ENCODE assay signal across 9 mouse cellular contexts in the genomic region with DNA sequence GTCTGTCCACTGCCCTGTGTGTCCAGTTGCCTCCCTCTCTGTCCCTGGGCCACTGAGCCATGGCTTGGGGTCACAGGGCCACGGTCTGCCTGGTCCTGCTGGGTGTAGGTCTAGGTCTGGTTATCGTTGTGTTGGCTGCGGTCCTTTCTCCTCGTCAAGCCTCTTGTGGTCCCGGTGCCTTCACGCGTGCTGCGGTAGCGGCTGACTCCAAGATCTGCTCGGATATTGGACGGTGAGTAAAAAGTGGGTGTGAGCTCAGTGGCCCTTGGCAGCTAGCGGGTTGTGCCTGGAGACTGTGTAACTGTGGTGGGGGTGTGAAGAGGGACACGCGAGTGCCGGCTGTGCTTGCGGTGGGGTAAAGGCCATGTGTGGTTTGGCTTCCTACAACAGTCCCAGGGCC. TPM values are rescaled to one million over a fixed set of nuclear protein-coding genes. Genes with fewer than 3 reads are reported as not detected.
DNase-seq lines count a peak whose midpoint lies in the region; ATAC-seq and TF ChIP-seq lines count a peak whose summit lies in the region.
"Had no signal": no experiment of that assay in that cellular context is flagged by ENCODE, and none has a peak within 500 bp of the region (broad histone marks: within the 10 kb centered on the region; RNA-seq: fewer than 3 reads in every experiment).

No protein-coding gene starts in this region.

- no peaks in the 10 kb centered on the region for H3K9me3 ChIP-seq in hindbrain, embryonic 16.5 days (ENCODE audit: control insufficient read depth, low read length)
- H3K9me3 ChIP-seq in liver, embryonic 14.5 days (ENCODE audit: control insufficient read depth, low read length) = no peaks in the 10 kb centered on the region

- intact Hi-C loops in gastrocnemius, adult 2 months (cut with DNase I) = loop anchor here (5.0 to 10.0 kb wide), 2 partner anchors 118 to 365 kb away; partner anchors contain the start of gene Gm5134

- H3K27me3 ChIP-seq in hindbrain, embryonic 16.5 days (replicated peaks; ENCODE audit: control insufficient read depth, insufficient read depth, low read length) = no peaks in the 10 kb centered on the region; the same call in 1 of the 2 replicates
- H3K27me3 ChIP-seq in liver, embryonic 14.5 days (ENCODE audit: control insufficient read depth, insufficient read depth, low read length) = no peaks in the 10 kb centered on the region

- no peak for TF ChIP-seq CTCF in gastrocnemius, adult 2 months (IDR thresholded peaks at IDR 0.05)
- TF ChIP-seq CTCF in cortical plate, adult 2 months (IDR thresholded peaks at IDR 0.05; ENCODE audit: extremely low read depth, insufficient read depth, low read length) = no peak
- TF ChIP-seq CTCF in liver, embryonic 14.5 days (IDR thresholded peaks at IDR 0.05; ENCODE audit: low read depth) = no peak

- peak overlapping the region; percentile 16; the same call in 1 of the 2 replicates for H3K9ac ChIP-seq in hindbrain, embryonic 16.5 days (ENCODE audit: low read depth, low read length)
- H3K9ac ChIP-seq in liver, embryonic 14.5 days (replicated peaks) = no peak overlapping the region

- no peak for ATAC-seq in hindbrain, embryonic 16.5 days
- no peak for ATAC-seq in liver, embryonic 14.5 days (ENCODE audit: insufficient read depth)
- no peak for ATAC-seq in frontal cortex, adult (ENCODE audit: low TSS enrichment)

- no peaks in the 10 kb centered on the region; the same call in 1 of the 2 replicates for H3K4me1 ChIP-seq in cortical plate, adult 2 months (ENCODE audit: control insufficient read depth, insufficient read depth, low read length)
- H3K4me1 ChIP-seq in hindbrain, embryonic 16.5 days (ENCODE audit: control insufficient read depth, insufficient read depth, low read depth, low read length) = peaks cover 6% of the 10 kb centered on the region; the same call in 1 of the 2 replicates
- peaks cover 0 to 4% of the 10 kb centered on the region in 2 experiments; a peak in 2 of 4 replicates for H3K4me1 ChIP-seq in liver, embryonic 14.5 days (replicated peaks; ENCODE audit: control insufficient read depth in 2 of 2, insufficient read depth in 2 of 2, low read length in 1 of 2)

- H3K27ac ChIP-seq in gastrocnemius, adult 2 months = peak overlapping the region; percentile 84
- 0 out of 2 replicates have a peak overlapping the region, but pooled peaks have one; percentile 3 for H3K27ac ChIP-seq in cortical plate, adult 2 months (ENCODE audit: insufficient read depth, low read length)
- H3K27ac ChIP-seq in hindbrain, embryonic 16.5 days (ENCODE audit: low read depth, low read length) = no peak overlapping the region
- H3K27ac ChIP-seq in liver, embryonic 14.5 days = no peak overlapping the region

- DNase-seq in gastrocnemius, adult 2 months = peak; percentile 56
- no peak for DNase-seq in gastrocnemius, postnatal 25 days
- DNase-seq in liver, embryonic 14.5 days (ENCODE audit: low read depth in 3 of 3, low spot score in 3 of 3) = no peak
- DNase-seq in thymus, postnatal 0 days (ENCODE audit: low spot score) = peak; percentile 22
- DNase-seq in urinary bladder, postnatal 25 days (ENCODE audit: low spot score) = no peak

- H3K4me2 ChIP-seq in hindbrain, embryonic 16.5 days (ENCODE audit: low read length) = no peak overlapping the region; the same call in 1 of the 2 replicates
- 0 out of 2 replicates have a peak overlapping the region, but pooled peaks have one; percentile 11 for H3K4me2 ChIP-seq in liver, embryonic 14.5 days (ENCODE audit: low read depth)

- WGBS in hindbrain, embryonic 16.5 days = 77% methylated on average over 16 of the region's 16 CpGs
- 58% methylated on average over 16 of the region's 16 CpGs for WGBS in liver, embryonic 14.5 days (ENCODE audit: insufficient replicate concordance)

- no peak for TF ChIP-seq EP300 in liver, embryonic 14.5 days (IDR thresholded peaks at IDR 0.05; ENCODE audit: low read depth)

- H3K4me3 ChIP-seq in gastrocnemius, adult 2 months = peak overlapping the region; percentile 68
- H3K4me3 ChIP-seq in cortical plate, adult 2 months (ENCODE audit: insufficient read depth, low read length) = 0 out of 2 replicates have a peak overlapping the region, but pooled peaks have one; percentile 3
- H3K4me3 ChIP-seq in hindbrain, embryonic 16.5 days (ENCODE audit: low read length) = no peak overlapping the region
- no peak overlapping the region for H3K4me3 ChIP-seq in liver, embryonic 14.5 days (ENCODE audit: insufficient read depth in 1 of 2, low read depth in 2 of 2, low read length in 2 of 2)

- H3K36me3 ChIP-seq in hindbrain, embryonic 16.5 days (ENCODE audit: control insufficient read depth, insufficient read depth, low read length) = no peaks in the 10 kb centered on the region
- H3K36me3 ChIP-seq in liver, embryonic 14.5 days (replicated peaks; ENCODE audit: control insufficient read depth, insufficient read depth, low read depth) = no peaks in the 10 kb centered on the region

- no peak for TF ChIP-seq POLR2A in cortical plate, adult 2 months (IDR thresholded peaks at IDR 0.05; ENCODE audit: extremely low read depth, insufficient read depth, low read length)

RNA-seq across cellular contexts. Expression of gene Ggt5, which starts 0.5 kb away (rescaled TPM):
- total RNA-seq in gastrocnemius, adult 2 months (2021) = 1 to 10 TPM; 2.9 to 4.6 TPM
- total RNA-seq in gastrocnemius, postnatal 25 days (2021) = 1 to 10 TPM; 4.9 to 5.3 TPM
- polyA plus RNA-seq in cortical plate, adult 2 months (2012; rRNA removed) = 4.9 and 5.8 TPM in 2 replicates
- polyA plus RNA-seq in hindbrain, embryonic 16.5 days (2015; fragmentation: Nextera tagmentation; extraction: Ambion mirVana) = 2.9 and 3.5 TPM in 2 replicates
- polyA plus RNA-seq in liver, embryonic 14.5 days (2012; rRNA removed) = 0.65 and 1.4 TPM in 2 replicates
- 0.27 and 0.57 TPM in 2 replicates for polyA plus RNA-seq in liver, embryonic 14.5 days (2014; fragmentation: Nextera tagmentation; extraction: Ambion mirVana)
- polyA plus RNA-seq in thymus, postnatal 0 days (2015; fragmentation: Nextera tagmentation; extraction: Ambion mirVana) = 11.9 and 12.0 TPM in 2 replicates

RNA-seq across cellular contexts. Expression of gene Ggt1, which starts 28.2 kb away (rescaled TPM):
- total RNA-seq in gastrocnemius, adult 2 months (2021) = not detected
- under 1 TPM in 1 of 2 experiments, not detected in 1; 0.64 TPM for total RNA-seq in gastrocnemius, postnatal 25 days (2021)
- 3.8 and 4.7 TPM in 2 replicates for polyA plus RNA-seq in cortical plate, adult 2 months (2012; rRNA removed)
- polyA plus RNA-seq in hindbrain, embryonic 16.5 days (2015; fragmentation: Nextera tagmentation; extraction: Ambion mirVana) = 0.69 and 2.1 TPM in 2 replicates
- 4.3 and 5.8 TPM in 2 replicates for polyA plus RNA-seq in liver, embryonic 14.5 days (2012; rRNA removed)
- 5.2 and 6.6 TPM in 2 replicates for polyA plus RNA-seq in liver, embryonic 14.5 days (2014; fragmentation: Nextera tagmentation; extraction: Ambion mirVana)
- 0.90 and 1.5 TPM in 2 replicates for polyA plus RNA-seq in thymus, postnatal 0 days (2015; fragmentation: Nextera tagmentation; extraction: Ambion mirVana)
- total RNA-seq: gastrocnemius, adult 8-10 months had no signal

RNA-seq across cellular contexts. Expression of gene Lrrc75b, which starts 29.5 kb away (rescaled TPM):
- under 1 TPM; 0.11 to 0.15 TPM for total RNA-seq in gastrocnemius, adult 2 months (2021)
- under 1 TPM; 0.26 to 0.38 TPM for total RNA-seq in gastrocnemius, postnatal 25 days (2021)
- polyA plus RNA-seq in cortical plate, adult 2 months (2012; rRNA removed) = 8.9 and 9.9 TPM in 2 replicates
- polyA plus RNA-seq in hindbrain, embryonic 16.5 days (2015; fragmentation: Nextera tagmentation; extraction: Ambion mirVana) = 38.9 and 44.7 TPM in 2 replicates
- 0.04 TPM in 2 replicates for polyA plus RNA-seq in liver, embryonic 14.5 days (2012; rRNA removed)
- polyA plus RNA-seq in liver, embryonic 14.5 days (2014; fragmentation: Nextera tagmentation; extraction: Ambion mirVana) = not detected in 2 replicates
- polyA plus RNA-seq in thymus, postnatal 0 days (2015; fragmentation: Nextera tagmentation; extraction: Ambion mirVana) = 0.41 and 0.86 TPM in 2 replicates

RNA-seq across cellular contexts. Expression of gene Susd2, which starts 54.2 kb away (rescaled TPM):
- total RNA-seq in gastrocnemius, adult 2 months (2021) = 1 to 10 TPM; 1.0 to 2.4 TPM
- total RNA-seq in gastrocnemius, postnatal 25 days (2021) = 1 to 10 TPM; 1.3 to 1.8 TPM
- polyA plus RNA-seq in cortical plate, adult 2 months (2012; rRNA removed) = 8.9 and 10.9 TPM in 2 replicates
- polyA plus RNA-seq in hindbrain, embryonic 16.5 days (2015; fragmentation: Nextera tagmentation; extraction: Ambion mirVana) = 10.5 and 11.9 TPM in 2 replicates
- polyA plus RNA-seq in liver, embryonic 14.5 days (2012; rRNA removed) = 0.84 and 1.2 TPM in 2 replicates
- 1.0 and 1.6 TPM in 2 replicates for polyA plus RNA-seq in liver, embryonic 14.5 days (2014; fragmentation: Nextera tagmentation; extraction: Ambion mirVana)
- 1.9 and 2.9 TPM in 2 replicates for polyA plus RNA-seq in thymus, postnatal 0 days (2015; fragmentation: Nextera tagmentation; extraction: Ambion mirVana)

Comparison
In these comparisons a context has a peak if more than half of its experiments do, and no peak if none do; other contexts are left out.
1. DNase-seq: peak in gastrocnemius, adult 2 months (single experiment) and thymus, postnatal 0 days (single experiment); none in gastrocnemius, postnatal 25 days (single experiment), liver, embryonic 14.5 days (0 of 3) and urinary bladder, postnatal 25 days (single experiment).
2. H3K27ac ChIP-seq: peak in gastrocnemius, adult 2 months (single experiment) and cortical plate, adult 2 months (single experiment); none in hindbrain, embryonic 16.5 days (single experiment) and liver, embryonic 14.5 days (single experiment).
3. H3K4me3 ChIP-seq: peak in gastrocnemius, adult 2 months (single experiment) and cortical plate, adult 2 months (single experiment); none in hindbrain, embryonic 16.5 days (single experiment) and liver, embryonic 14.5 days (0 of 2).